Mouse (Mus musculus) layer of hippocampus, postnatal 25 days (tissue): ENCODE results near the gene Plekhm3. TPM values are rescaled to one million over a fixed set of nuclear protein-coding genes. Genes with fewer than 3 reads are reported as not detected.
"Not testable (repeated sequence)": the region's sequence is repeated elsewhere in the genome, so short reads cannot be mapped to it uniquely, and the experiment has no call there.

ENCODE experiments used
- DNase-seq, 2 experiments: peaks; one replicate each; pipeline ENCODE4 v3.0.0; 2022; ENCODE audit warnings: mixed read lengths in 2 of 2, low spot score in 1 of 2; ENCODE audit errors: extremely low spot score in 1 of 2
- total RNA-seq, 2 experiments: library from RNA; stranded (reverse); gene quantifications; 2 replicates each; pipeline ENCODE4 v1.2.3; 2021

Plekhm3 gene
- 10 to 100 TPM; 24.7 to 34.1 TPM for total RNA-seq

DNA sequence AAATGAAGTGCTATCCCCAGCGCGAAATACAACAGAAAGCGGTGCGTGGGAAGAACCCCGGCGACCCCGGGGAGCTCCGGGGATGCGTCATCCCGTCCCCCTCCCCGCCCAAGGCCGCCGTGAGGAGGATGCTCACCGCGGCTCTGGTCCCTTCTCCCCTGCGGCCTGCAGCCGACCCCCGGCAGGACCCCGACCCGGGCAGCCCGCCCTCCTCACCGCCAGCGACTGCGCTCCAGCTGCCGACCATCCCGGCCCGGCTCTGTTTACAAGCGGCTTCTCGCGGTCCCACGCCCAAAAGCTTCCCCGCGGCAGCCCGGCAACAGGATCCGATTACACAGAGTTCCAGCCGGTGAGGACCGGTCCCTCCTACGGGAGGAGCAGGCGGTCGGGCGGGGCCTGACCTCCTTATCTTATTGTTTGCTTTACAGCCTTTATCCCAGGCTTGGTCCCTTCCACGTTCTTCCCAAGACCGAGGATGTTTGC, at the start of gene Plekhm3:
Plekhm3 (minus strand) TSS at position 346 of the 483 bp plus-strand sequence.
- peak; percentile 74 to 77 for DNase-seq

DNA sequence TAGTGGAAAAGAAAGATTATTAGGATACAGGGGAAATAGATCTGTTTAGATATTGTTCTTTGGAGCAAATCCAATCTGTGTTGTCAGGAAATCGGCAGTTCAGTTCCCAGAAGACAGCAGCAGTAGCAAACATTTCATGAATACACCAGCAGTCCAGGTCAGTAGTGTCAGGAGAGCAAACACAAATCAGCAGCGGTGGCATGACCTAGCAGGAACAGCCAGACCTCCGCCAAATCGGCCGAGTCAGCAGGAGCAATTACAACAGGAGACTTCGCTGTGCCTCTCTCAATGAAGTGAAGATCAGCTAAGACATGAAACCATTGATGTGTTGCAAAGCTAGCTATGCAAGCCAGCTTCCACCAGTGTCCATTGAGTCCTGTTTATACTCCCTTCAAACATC, 49.0 kb upstream of the Plekhm3 start:
- no peak for DNase-seq

DNA sequence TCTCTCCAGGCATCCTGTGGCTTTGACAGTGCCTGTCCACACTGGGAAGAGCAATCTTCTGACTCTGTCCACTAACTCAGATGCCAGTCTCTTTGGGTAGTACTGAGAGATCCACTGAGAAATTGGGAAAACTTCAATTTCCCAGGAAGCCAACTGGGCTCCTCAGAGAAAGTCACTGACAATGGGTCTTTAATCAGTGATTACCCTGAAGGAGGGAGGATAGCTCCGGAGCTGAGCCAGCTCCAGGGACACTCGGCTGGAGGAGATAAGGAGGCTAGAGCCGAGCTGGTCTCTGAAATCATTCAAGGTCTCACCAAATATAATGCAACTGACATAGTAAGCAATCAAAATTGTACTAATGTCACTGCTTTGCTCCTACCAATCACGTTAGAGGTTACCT, 47.9 kb upstream of the Plekhm3 start:
- no peak for DNase-seq

DNA sequence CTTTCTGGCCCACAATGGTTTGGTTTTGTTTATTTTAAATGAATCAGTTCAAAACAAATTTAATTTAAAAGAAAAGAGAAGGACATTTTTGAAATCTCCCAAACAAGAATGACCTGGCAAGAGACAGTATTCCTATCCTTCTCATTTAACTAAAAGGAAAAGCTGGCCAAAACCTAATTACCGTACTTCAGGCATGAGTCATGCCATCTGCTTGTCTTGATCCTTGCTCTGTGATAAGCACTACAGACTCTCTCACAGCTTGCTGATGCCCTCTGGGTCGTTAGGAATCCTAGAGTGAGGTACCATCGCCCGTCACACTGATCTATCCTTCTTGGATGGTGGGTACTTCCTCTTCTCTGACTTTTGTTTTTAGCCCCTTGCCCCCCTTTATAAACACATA, 36.6 kb upstream of the Plekhm3 start:
- no peak for DNase-seq

DNA sequence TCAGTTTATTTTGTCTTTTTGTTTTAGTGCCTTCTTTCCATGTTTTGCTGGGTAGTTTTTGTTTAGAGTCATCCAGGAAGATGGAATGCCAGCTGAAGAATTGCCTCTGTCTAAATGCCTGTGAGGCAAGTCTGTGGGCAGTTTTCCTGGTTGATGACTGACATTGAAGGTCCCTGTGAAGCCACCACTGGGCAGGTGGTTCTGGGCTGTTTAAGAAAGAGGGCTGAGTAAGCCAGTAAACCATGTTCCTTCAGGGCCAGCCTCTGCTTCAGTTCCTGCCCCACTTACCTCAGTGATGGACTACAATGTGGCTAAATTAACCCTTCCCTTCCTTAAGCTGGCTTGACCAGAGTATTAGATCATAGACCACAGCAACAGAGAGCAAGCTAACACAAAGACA, 31.6 kb upstream of the Plekhm3 start:
- DNase-seq = no peak

DNA sequence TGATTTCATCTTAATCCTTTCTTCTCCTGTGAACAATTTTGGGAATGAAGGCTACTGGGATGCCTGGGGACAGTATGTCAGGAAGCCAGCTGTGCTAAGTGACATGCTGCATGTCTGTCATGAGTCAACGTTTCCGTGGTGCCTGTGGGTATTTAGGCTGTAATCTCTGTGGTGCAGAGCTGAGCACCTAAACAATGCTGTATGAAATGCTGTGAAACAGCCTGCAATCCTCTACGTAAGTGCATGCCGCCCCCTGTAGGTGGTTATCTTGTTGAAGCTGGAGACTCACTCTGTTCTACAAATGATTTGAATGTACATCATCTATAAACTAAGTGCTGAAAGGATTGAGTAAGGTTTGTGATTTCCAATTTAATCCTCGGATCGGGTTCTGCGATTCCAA, 29.5 kb upstream of the Plekhm3 start:
- peak; percentile 32 to 82 for DNase-seq

DNA sequence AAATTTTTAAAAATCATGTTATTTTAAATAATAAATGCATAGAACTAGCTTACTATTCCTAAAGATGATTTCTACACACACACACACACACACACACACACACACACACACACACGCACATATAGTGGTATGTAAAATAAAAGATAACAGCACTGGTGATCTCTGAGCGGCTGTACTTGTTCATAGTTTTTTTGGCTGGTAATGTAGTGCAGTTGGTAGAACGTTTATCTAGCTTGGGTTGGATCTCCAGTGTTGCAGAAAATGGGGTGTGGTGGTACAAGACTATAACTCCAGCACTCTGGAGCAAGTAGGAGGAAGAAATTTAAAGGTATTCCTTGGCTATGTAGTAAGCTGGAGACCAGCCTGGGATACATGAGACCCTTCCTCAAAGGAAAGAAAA, 26.6 kb upstream of the Plekhm3 start:
- DNase-seq = no peak

DNA sequence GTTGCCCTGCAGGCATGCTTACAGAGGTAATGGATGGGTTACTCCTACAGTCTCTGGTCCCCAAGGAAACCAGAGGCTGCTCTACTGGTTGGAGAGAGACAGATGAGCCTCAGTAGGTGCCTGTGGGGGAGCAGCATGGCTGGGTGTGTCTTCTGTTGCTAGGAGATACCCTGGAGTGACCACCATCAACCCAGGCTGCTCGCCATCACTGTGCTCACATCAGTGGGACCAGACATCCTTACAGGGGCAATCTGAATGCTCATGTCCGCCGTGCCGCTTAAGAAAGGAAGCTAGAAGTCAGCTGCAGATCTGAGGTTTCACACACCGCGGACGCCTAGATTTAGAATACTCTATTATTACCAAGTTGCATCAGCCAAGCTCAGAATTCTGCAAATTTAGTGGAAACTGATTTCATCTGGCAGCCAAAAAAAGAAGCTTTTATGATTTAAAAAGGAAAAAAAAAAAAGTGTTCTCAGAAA, 21.7 kb upstream of the Plekhm3 start:
- DNase-seq = peak in 1 of 2 experiments; percentile 29

DNA sequence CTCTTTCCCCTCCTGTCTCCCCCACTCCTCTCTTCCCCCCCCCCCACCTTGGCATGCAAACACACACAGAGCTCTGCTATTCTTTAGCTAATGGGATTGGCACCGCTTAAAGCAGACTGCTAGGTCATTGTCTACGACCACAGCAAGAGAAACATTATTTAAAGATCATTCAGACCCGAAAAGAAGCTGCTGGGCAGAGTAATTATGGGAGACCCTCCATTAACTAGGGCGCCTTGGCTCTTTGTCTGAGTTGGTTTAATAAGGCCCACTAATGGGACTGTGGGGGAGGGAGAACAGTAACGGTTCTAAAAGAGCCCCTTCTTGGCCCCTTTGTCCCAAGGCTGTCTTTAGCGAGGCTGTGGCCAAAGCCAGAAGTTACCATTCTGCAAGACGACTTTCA, 18.7 kb upstream of the Plekhm3 start:
- no peak for DNase-seq

DNA sequence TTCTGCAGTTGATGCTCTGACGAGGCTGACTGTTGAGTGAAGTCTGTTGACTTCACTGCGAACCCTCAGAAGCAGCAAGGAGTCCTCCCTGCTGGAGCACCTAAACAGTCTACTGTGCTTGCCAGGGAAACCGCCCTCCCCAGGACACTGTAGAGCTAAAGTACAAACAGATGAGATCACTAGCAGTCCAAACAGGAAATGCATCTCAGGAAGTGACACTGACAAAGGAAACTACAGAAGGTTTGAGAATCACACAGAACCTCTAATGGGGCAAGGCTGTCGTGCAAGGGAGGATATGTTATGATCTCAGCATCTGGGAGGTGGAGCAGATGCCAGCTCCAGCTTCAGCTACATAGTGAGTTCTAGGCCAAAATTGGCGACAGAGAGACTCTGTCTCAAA, 14.1 kb upstream of the Plekhm3 start:
- no peak for DNase-seq

DNA sequence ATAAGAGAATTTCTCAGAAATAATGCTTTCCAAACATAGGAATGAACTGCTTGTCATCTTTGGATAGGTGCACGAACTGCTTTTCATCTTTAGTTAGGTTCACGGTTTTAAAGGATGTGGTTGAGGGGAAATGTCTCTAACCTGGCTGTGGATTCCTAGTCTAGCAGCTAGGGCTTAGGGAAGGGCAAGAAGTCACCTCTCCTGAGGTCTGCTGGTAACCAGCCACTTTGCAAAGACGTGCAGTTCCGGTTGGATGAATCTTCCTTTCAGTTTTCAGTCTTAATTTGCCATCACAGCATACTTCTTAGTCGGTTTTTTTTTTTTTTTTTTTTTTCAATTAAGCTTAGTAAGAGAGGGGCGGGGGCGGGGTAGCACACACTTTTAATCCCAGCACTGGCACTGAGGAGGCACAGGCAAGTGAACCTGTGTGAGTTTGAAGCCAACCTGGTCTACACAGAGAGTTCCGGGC, 431 bp upstream of the Plekhm3 start:
- DNase-seq = no peak

DNA sequence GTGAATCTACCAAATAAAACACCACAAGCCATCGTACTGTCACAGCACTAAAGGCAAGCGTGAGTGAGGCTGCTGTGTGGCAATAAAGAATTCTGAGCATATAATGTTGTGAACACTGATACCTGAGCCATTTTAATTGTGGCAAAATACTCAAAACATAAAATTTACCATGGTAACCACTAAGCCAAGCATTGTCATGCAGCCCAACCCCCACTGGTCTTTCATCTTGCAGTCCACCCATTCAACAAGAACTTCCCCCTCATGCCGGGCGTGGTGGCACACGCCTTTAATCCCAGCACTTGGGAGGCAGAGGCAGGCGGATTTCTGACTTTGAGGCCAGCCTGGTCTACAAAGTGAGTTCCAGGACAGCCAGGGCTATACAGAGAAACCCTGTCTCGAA, 1.8 kb downstream of the Plekhm3 start:
- not testable (repeated sequence) for DNase-seq

DNA sequence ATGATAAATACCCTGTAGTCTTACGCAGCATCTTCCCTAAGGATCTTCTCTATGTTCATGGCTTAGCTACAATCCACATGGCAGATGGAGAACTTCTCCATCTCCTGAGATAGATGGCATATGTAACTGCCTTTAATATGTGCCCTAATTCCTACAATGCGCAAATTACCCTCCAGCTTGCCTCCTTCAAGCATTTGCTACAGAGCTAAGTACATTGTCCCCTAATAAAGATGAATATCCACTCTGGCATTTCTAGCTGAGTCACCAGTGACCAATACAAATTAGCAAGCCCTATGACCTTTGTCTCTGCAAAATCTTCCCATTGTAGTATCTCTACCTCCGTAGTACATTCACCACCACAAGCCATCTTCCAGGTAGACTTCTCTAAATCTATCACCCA, 6.4 kb downstream of the Plekhm3 start:
- DNase-seq = no peak

DNA sequence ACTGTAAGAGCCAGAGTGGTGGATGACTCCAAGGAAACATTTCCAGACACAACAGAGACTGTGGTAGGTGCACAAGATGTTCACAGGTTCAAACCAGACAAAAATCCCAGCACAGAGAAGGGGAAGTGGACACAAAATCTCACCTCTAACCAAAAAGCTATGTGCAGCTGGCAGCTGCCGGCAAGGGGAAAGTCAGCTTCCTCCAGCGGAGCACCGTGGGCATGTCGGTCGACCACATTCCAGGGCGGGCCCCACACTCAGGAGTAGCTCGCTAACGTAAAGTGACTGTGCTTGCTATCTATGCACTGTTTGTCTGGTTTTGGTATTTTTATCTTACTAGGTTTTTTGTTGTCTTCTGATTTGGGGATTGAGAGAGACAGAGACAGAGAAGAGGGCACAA, 7.2 kb downstream of the Plekhm3 start:
- DNase-seq = no peak

DNA sequence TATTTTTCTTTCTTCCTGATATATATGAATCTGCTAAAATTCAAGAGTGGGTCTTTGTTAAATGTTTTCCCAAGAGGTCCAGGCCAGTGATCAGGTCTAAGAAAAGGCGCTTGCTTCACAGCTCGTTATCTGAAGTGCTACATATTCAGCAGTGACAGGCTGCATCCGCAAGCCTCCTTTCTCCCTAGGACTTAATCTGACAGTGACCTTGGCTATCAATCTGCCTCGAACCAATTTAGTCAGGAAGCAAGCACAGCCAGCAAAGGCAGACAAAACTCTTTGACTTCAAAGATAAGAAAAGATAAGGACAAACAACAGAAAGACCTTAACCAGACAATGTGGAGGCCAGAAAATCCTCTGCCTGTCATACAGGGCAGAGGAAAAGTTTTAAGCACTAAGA, 10.5 kb downstream of the Plekhm3 start:
- DNase-seq = no peak

DNA sequence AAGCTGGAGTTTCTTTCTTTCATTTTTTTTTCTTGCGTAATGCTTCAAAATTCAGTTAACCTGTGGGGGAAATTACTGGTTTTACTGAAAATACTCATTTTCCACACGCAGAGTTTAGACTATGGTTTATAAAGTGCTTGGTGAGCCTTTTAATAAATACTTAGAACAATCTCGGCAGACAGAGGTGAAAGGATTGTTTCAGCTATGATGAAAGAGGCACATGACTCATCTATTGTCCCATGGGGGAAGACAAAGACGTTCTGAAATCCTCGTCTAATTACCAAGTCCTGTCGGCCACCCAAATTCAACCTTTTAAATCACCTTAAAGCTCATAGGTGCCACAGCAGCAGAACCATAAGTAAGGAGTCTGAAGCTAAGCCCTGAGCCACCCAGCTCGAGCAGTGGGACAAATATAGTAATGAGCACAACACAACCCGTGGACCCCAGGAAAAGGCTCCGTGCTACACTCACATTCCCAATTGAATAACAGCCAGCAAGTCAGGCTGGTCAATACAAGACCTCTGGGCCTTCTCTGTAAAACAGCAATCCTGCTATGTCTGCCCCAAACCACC, 11.3 kb downstream of the Plekhm3 start:
- DNase-seq = no peak

DNA sequence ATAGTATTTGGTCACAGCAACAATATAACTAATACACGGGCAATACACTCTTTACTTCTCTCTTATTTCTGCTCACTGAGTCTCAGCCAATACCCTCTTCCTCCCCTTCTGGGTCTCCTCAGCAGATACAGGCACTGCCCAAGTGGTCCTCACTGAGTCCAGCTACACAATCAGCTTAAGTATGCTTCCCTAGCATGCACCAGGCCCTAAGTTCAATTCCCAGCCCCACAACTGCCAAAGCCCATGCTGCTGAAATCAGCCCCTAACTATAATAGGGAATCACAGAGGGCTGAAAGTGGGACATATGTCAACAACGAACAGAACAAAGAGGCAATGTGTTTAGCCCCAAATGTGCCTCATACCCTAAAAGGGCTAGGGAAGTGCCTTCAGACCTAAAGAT, 11.9 kb downstream of the Plekhm3 start:
- no peak for DNase-seq

DNA sequence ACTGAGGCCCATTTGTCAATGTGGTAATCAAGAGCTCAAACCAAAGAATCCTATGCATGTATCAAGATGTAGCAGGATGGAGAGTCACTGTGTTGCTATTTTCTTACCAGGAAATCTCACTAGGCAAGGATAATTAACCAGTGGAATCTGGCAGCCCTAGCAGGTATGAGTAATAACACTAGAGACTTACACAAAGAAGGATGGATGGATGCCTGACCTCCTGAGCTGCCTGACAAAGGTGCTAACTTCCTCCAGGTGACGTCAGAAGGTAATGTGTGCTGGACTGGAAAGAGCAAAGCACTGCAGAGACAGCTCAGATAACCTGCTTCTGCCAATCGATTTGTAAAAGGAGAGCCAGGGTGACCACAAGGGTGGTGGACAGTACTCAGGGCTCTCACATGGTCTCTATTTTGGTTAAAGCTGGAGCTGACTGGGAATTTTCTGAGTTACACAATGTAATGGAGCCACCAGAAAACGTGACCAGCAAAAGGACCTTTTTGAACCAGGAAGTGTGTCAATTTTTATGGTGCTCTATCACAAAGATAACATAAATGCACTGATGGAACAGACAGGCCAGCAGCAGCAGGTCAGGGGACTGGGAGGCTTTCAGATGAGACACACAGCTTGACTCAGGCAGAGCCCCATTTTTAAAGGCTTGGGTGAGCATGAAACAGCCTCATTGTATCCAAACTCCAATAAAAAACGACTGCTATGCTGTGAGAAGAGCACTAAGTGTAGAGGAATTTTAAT, 14.4 kb downstream of the Plekhm3 start:
- DNase-seq = no peak

DNA sequence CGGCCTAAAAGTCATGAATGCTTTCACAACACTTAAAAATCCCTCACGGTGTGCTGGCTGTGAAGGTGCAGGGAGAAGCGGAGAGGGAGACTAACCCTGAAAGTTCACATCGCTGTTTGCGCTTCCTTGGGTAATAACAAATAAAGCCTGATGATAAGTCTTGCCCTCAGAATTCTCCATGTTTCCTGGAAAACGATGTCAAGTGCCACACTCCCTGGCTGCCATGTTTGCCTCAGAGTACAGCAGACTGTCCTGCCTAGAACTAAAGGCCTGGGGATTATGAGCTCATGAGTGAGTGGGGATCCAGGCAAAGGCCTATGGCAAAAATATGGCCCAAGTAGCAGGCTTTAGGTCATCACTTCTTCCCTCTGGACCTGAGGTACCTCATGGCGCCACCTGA, 17.7 kb downstream of the Plekhm3 start:
- no peak for DNase-seq

DNA sequence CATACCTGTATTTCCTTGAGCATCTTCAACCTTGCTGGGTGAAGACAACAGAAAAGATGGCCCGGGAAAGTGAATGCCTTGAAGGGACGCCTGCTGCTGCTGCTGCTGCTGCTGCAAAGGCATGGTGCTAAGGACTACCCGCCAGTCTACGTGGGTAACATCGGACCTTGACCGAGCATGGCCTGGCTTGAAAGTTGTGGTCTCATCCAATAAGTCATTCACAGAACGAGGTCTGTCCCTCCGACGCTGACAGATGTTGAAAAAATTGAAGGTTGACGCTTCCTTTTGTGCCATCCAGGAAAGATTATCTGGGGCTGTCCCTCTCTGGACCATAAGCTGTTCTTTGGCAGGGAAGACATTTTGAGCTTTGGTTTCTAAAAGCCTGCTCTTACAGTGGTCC, 18.9 kb downstream of the Plekhm3 start:
- DNase-seq = no peak

DNA sequence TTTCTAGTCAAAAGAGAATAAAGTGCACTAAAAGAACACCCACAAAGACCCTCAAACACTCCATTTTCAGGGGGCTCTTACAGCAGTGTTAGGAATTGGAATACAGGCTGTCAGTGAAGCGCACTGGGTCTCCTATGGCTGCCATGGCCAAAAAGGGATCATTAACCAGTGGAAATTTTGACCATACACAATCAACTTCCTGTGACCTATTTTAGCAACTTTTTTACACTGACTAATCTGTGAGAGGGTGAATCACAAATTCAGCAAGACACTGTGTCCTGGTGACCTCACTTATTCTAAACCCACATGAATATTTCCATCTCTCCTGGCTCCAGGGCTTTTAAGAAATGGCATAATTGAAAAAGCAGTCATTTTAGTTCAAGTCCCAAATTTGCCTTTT, 23.7 kb downstream of the Plekhm3 start:
- DNase-seq = no peak

DNA sequence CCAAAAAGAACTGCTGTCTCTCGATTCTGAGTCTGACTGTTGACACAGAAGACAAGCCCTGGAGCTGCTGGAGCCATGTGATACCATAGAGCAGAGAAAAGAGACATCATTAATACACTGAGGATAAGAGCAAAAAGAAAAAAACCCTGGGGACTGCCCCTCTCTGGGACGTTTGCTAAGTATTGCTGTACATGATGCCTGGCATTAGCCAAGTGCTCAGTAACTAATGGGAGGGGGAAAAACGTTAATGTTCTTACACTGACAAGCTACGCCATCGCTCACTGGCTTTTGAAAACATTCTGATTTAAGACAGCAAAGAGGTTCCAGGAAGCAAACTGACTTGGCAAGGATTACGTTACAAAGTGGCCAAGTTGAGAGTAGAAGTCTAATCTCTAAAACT, 26.5 kb downstream of the Plekhm3 start:
- no peak for DNase-seq
